Mouse (Mus musculus): ENCODE measurements around the gene E330034G19Rik.
"Not testable (repeated sequence)": the region's sequence is repeated elsewhere in the genome, so short reads cannot be mapped to it uniquely, and the experiment has no call there.

The E330034G19Rik gene

DNA sequence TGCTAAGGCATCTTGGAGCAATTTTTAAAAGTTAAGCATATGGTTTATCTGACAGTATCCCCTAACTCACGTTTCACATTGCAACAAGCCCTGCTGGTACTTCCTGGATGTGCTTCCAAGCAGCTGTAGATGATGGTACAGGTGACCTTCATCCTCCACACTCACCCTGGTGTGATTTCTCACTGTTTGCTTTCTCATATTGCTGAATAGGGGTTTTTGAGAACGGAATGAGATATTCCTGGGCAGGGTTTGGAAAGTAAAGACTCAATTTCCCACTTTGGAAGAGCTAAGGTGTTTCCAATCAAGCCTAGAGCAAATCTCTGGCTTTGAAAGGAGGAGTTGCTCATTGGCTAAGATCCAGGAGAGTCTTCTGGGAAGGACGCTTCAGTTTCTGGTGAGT lies at the start of gene E330034G19Rik:
Gene E330034G19Rik (plus strand): TSS at position 301 of the 400 bp plus-strand sequence.
- DNase-seq, result no peak

GRCm38 (mm10) chr14:24244330-24245176 lies 48.5 kb upstream of the E330034G19Rik start:
- no peak for DNase-seq

GRCm38 (mm10) chr14:24245177-24246081 lies 47.6 kb upstream of the E330034G19Rik start, which contains the start of gene Dlg5:
Gene Dlg5 (minus strand): TSS chr14:24245920.
- peak in 1 of 2 experiments; percentile 5 for DNase-seq

- DNase-seq, result no peak
These were observed 43.1 kb upstream of the E330034G19Rik start for GRCm38 (mm10) chr14:24249926-24250325.

DNA sequence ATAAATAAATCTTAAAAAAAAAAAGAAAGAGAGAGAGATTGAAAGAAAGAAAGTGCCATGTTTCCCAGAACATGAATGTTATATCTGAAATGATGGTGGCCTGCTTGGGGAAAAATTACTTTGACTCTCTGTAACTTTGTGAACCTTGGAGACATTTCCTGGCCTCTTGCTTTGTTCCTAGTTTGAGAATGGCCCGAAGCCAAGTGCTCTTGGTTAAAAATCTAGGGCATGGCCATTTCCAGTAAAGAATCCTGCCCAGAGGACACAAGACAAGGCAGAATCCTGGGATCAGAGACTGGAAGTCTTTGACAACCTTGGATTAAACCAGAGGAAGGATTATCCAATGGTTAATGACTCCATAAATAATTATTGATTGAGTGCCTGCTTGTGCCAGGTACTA lies 41.7 kb upstream of the E330034G19Rik start:
- no peak for DNase-seq

DNA sequence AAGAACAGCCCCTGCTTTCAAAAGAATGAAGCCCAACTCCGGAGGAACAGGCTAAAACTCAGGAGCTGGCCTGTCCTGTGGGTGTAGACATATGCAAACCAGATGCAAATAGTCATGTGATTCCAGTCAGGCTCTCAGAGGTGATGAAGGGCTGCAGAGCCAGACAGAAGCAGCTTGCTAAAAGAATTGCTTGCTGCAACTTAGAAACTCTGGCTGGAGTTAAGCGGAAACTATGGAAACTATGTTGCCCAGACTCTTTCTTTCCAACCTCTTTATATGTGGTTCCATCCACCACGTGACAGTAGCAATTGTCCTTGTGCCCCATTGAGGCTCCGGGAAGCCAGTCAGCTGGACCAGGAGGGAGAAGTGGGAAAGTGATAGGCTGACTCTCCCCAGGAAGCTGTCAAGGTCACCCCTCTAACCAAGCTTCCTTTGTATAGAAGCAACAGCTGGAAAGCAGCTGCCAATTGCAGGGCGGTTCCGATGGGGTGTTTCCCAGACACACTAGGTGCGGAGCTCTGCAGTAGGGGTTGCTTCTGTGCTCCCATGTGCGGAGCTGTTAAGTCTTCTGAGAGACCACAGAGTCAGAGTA lies 39.3 kb upstream of the E330034G19Rik start:
- no peak for DNase-seq

- no peak for DNase-seq
These were observed 37.1 kb upstream of the E330034G19Rik start for GRCm38 (mm10) chr14:24255956-24256355.

- DNase-seq, result no peak
These were observed 32.6 kb upstream of the E330034G19Rik start for GRCm38 (mm10) chr14:24260391-24260790.

DNA sequence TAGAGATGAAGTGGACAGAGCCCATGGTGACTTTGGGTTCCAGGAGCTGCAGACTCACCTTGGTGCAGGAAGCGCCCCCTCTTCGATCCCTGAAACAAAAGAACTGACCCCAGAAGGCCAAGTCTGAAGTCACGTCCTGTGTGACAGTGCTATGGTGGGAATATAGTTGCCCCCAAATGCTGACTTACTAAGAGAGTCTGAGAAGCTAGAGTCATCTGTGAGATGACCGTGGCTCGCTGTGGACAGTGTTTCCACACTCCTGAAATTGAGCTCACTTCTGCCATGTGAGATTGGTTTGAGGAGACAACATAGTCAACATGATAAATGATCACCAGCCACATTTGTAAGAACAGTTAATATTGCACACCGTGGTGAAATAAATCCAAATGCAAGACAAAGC lies 30.6 kb upstream of the E330034G19Rik start:
- no peak for DNase-seq

- no peak for DNase-seq
These were observed 30.1 kb upstream of the E330034G19Rik start for GRCm38 (mm10) chr14:24262915-24263314.

- DNase-seq, result no peak
These were observed 23.4 kb upstream of the E330034G19Rik start for GRCm38 (mm10) chr14:24269571-24269970.

- DNase-seq, result no peak
These were observed 19.4 kb upstream of the E330034G19Rik start for GRCm38 (mm10) chr14:24273575-24273974.

GRCm38 (mm10) chr14:24275534-24275933 lies 17.5 kb upstream of the E330034G19Rik start:
- DNase-seq, result no peak

- no peak for DNase-seq
These were observed 11.7 kb upstream of the E330034G19Rik start for GRCm38 (mm10) chr14:24281278-24281677.

DNA sequence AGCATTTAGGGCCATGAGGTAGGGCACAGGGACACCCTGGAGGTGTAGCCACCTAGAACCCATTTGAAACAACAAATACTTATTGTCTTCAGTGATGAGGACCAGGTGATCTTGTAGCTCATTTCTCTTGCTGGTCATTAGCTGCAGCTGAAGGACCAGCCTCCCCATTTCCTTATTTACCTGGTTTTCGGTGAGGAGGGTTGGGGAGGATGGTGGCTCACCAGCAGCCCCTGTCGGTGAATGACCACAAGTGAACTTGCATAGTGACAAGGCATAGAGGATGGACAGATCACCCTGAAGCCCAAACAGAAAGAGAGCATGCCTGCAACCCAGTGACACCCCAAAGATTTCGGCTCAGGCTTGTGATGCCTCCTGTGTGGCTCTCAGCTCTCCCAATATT lies 10.7 kb upstream of the E330034G19Rik start:
- DNase-seq, result no peak

DNA sequence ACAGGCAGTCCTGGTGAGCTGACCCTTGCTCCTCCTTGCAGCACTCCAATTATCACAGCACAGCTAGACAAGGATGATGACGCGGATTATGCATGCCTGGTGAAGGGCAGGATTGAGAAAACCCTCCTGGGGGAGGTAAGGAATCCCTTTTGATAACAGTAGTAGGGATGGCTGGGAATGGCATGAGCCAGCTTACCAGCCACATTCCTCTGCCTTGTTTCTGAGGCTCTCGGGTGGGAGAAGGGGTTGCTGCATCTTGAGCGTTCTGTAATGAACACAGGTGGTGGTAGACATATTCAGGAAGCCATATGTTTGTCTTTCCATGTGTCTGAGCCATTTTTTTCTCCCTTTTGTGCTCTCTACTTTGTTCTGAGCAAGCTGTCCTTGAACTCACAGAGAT lies 6.9 kb upstream of the E330034G19Rik start:
- no peak for DNase-seq

- DNase-seq, result no peak
These were observed 2.3 kb upstream of the E330034G19Rik start for GRCm38 (mm10) chr14:24290726-24291125.

DNA sequence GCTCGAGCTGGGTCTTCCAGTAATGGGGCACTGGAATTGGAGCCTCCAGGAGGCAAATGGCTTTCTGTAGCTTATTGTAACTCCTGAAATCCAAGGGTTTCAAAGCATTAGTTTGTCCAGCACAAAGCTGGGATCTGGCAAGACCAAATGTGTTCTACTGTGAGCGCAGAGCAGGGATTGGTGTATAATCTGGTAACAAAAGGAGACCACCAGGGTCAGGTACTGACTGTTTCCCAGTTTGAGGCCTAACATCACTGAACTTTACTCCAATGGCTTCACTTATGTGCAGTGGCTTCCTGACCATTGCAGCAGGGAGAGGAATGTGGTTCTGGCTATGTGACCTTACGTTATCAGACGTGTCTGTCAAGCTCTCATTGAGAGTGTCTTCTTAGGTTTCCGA lies 617 bp downstream of the E330034G19Rik start:
- DNase-seq, result no peak

- not testable (repeated sequence) for DNase-seq
These were observed 9.1 kb downstream of the E330034G19Rik start for GRCm38 (mm10) chr14:24302126-24302525.

- DNase-seq, result no peak
These were observed 13.7 kb downstream of the E330034G19Rik start for GRCm38 (mm10) chr14:24306667-24307066.

DNA sequence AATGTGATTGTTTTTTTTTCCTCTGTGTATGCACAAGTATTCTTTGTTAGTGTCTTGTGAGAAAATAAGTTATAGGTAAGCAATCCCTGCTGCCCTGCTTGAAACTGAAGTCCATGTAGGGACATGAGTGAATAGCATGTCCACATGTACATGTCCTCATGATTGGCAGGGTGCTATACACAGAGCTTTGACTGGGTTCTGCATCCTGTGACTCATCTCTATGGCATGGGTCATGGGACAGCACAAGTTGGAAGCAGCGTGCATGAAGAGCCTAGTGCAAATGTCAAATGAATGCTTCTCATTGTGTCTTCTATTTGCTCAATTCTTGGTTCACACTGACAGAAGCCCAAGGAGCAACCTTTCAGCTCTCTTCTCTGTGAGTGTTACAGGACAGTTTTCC lies 14.1 kb downstream of the E330034G19Rik start:
- DNase-seq, result no peak

DNA sequence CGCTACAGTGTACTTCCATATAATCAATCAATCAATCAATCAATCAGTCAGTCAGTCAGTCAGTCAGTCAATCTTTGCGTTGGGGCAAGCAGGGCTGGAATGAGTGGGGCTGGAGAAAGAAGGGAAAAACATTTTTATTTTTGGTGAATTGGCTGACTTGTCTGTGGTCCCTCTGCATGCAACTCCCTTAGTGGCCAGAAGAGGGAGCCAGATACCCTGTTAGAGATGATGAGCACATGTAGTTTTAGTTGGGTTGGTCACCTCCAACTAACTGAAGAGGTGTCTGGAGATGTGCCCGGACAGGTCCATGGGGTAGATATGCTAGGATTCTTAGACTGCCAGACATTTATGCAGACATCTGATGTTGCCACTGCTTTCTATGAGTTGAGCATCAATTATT lies 18.1 kb downstream of the E330034G19Rik start:
- peak in 1 of 2 experiments; percentile 7 for DNase-seq

GRCm38 (mm10) chr14:24347007-24347406 lies 54.0 kb downstream of the E330034G19Rik start:
- DNase-seq, result not testable (repeated sequence)
